Mouse (Mus musculus) stomach, postnatal 0 days (tissue): ENCODE measurements around the gene Zfp653. TPM values are rescaled to one million over a fixed set of nuclear protein-coding genes. Genes with fewer than 3 reads are reported as not detected.

Source experiments
- ATAC-seq: fragments of 200-750 bp; cut with Nextera tagmentation; 2 replicates; pipeline ENCODE4 v1.8.0; 2017; ENCODE audit not compliant: low FRiP score, low TSS enrichment
- DNase-seq: peaks from one replicate; pipeline ENCODE4 v3.0.0-alpha.2; 2016; ENCODE audit warnings: low spot score
- H3K27ac ChIP-seq: fragments of 300-500 bp; sonication (generic); replicated peaks from 2 replicates; pipeline ENCODE4 v1.5.1; 2014; ENCODE audit warnings: mild to moderate bottlenecking, control low read depth
- H3K27me3 ChIP-seq: fragments of 300-500 bp; sonication (generic); 2 replicates; pipeline ENCODE4 v1.6.1; 2014; ENCODE audit warnings: low read length; ENCODE audit not compliant: control insufficient read depth, insufficient read depth
- H3K36me3 ChIP-seq: fragments of 300-500 bp; sonication (generic); 2 replicates; pipeline ENCODE4 v1.6.1; 2014; ENCODE audit warnings: low read length, mixed read lengths; ENCODE audit not compliant: control insufficient read depth, insufficient read depth
- H3K4me1 ChIP-seq: fragments of 300-500 bp; sonication (generic); replicated peaks from 2 replicates; pipeline ENCODE4 v1.6.1; 2014; ENCODE audit warnings: antibody characterized with exemption; ENCODE audit not compliant: control insufficient read depth, insufficient read depth
- H3K4me2 ChIP-seq: fragments of 300-500 bp; sonication (generic); replicated peaks from 2 replicates; pipeline ENCODE4 v1.6.1; 2014; ENCODE audit warnings: low read depth, mild to moderate bottlenecking, control low read depth, moderate library complexity
- H3K4me3 ChIP-seq: fragments of 300-500 bp; sonication (generic); 2 replicates; pipeline ENCODE4 v1.5.1; 2014; ENCODE audit warnings: low read depth, low read length, control low read depth
- H3K9ac ChIP-seq: fragments of 300-500 bp; sonication (generic); 2 replicates; pipeline ENCODE4 v1.6.1; 2014; ENCODE audit warnings: mild to moderate bottlenecking, low read length, control low read depth, mixed read lengths
- H3K9me3 ChIP-seq: fragments of 300-500 bp; sonication (generic); 2 replicates; pipeline ENCODE4 v1.6.1; 2016; ENCODE audit warnings: low read length; ENCODE audit not compliant: control insufficient read depth
- CTCF ChIP-seq: IDR thresholded peaks from 2 replicates; pipeline ENCODE4 v1.5.1; 2016; ENCODE audit warnings: antibody characterized with exemption, low read depth, mild to moderate bottlenecking, moderate library complexity
- EP300 ChIP-seq: optimal IDR thresholded peaks from 2 replicates; pipeline ENCODE3; 2016; ENCODE audit warnings: antibody characterized with exemption
- WGBS: fragments of 180-500 bp; shearing (Covaris S2); extraction: QIAGEN DNeasy Blood & Tissue Kit; methylation state at CpG from one replicate; pipeline ENCODE4 v1.1.7; 2014; 5-methylcytosine and 5-hydroxymethylcytosine counted together
- polyA plus RNA-seq: library from polyadenylated mRNA; unstranded; fragments of >200 nt; fragmentation: Nextera tagmentation; extraction: Ambion mirVana; gene quantifications from 2 replicates; pipeline ENCODE4 v1.2.1, GENCODE M21; 2015

The Zfp653 gene
- polyA plus RNA-seq = 4.4 and 5.5 TPM in 2 replicates

- whole genome bisulfite sequencing = under 1% methylated on average over 57 of the region's 87 CpGs
- Histone ChIP-seq H3K9me3 (no peaks in the 10 kb centered on the region), H3K4me1 (no peaks in the 10 kb centered on the region), H3K4me2 (peak within 1 kb of the TSS; percentile 58), H3K27ac (peak within 1 kb of the TSS; percentile 99), H3K4me3 (peak within 1 kb of the TSS; percentile 86), H3K36me3 (peaks cover 9% of the 10 kb centered on the region), H3K27me3 (no peaks in the 10 kb centered on the region), H3K9ac (peak within 1 kb of the TSS; percentile 94)
- peak; percentile 99 for DNase-seq
- no peak for TF ChIP-seq EP300
- TF ChIP-seq CTCF = peak; percentile 59
- ATAC-seq = peak; percentile 98
Observed at GRCm38 (mm10) chr9:22070791-22071573, at the start of gene Zfp653, which contains the start of gene Gm49318. Gene Zfp653, minus strand, starts transcription at chr9:22071376. Gene Gm49318, minus strand, starts transcription at chr9:22071259.

GRCm38 (mm10) chr9:22119543-22119942 is 48.4 kb upstream of the Zfp653 start:
- DNase-seq = no peak

GRCm38 (mm10) chr9:22117754-22118456 is 46.7 kb upstream of the Zfp653 start:
- peaks cover 4% of the 10 kb centered on the region; the same call in 1 of the 2 replicates for H3K36me3 ChIP-seq
- no peaks in the 10 kb centered on the region for H3K27me3 ChIP-seq
- ATAC-seq (peak; percentile 10; the same call in 1 of the 2 replicates), DNase-seq (peak; percentile 70)
- WGBS = 44% methylated on average over 10 of the region's 10 CpGs
- H3K4me3 ChIP-seq = peak overlapping the region; percentile 84; the same call in 1 of the 2 replicates
- no peak for TF ChIP-seq EP300
- peak; percentile 86 for TF ChIP-seq CTCF
- H3K4me2 ChIP-seq = peak overlapping the region; percentile 86
- no peak overlapping the region; the same call in 1 of the 2 replicates for H3K27ac ChIP-seq
- H3K4me1 ChIP-seq = no peaks in the 10 kb centered on the region
- H3K9me3 ChIP-seq = no peaks in the 10 kb centered on the region
- no peak overlapping the region for H3K9ac ChIP-seq

More at GRCm38 (mm10) chr9:22119543-22119942, 48.4 kb upstream of the Zfp653 start:
- H3K27ac ChIP-seq = no peak overlapping the region
- H3K36me3 ChIP-seq = no peaks in the 10 kb centered on the region
- ATAC-seq = no peak
- H3K4me1 ChIP-seq = no peaks in the 10 kb centered on the region
- H3K9ac ChIP-seq = no peak overlapping the region
- TF ChIP-seq EP300 = no peak
- TF ChIP-seq CTCF = no peak
- H3K4me3 ChIP-seq = no peak overlapping the region
- 90% methylated on average over 4 of the region's 4 CpGs for WGBS
- no peaks in the 10 kb centered on the region for H3K27me3 ChIP-seq
- H3K9me3 ChIP-seq = no peaks in the 10 kb centered on the region
- no peak overlapping the region for H3K4me2 ChIP-seq

- peaks cover 5% of the 10 kb centered on the region; the same call in 1 of the 2 replicates for H3K36me3 ChIP-seq
- ATAC-seq (peak; percentile 92), DNase-seq (peak; percentile 94)
- under 1% methylated on average over 51 of the region's 52 CpGs for WGBS
- H3K9me3 ChIP-seq = no peaks in the 10 kb centered on the region
- H3K4me2 ChIP-seq = peak within 1 kb of the TSS; percentile 86
- H3K4me3 ChIP-seq = peak within 1 kb of the TSS; percentile 84
- no peaks in the 10 kb centered on the region for H3K27me3 ChIP-seq
- TF ChIP-seq EP300 (no peak), CTCF (peak; percentile 1; the same call in 1 of the 2 replicates)
- H3K27ac ChIP-seq = peak within 1 kb of the TSS; percentile 80
- H3K4me1 ChIP-seq = no peaks in the 10 kb centered on the region
- peak within 1 kb of the TSS; percentile 88 for H3K9ac ChIP-seq
Observed at GRCm38 (mm10) chr9:22116740-22117426, 45.7 kb upstream of the Zfp653 start, which contains the start of gene Elof1. Gene Elof1, minus strand, starts transcription at chr9:22117172.

- peak overlapping the region; percentile 86 for H3K4me2 ChIP-seq
- DNase-seq (peak; percentile 51), ATAC-seq (no peak)
- peaks cover 6% of the 10 kb centered on the region; the same call in 1 of the 2 replicates for H3K36me3 ChIP-seq
- no peaks in the 10 kb centered on the region for H3K27me3 ChIP-seq
- no peaks in the 10 kb centered on the region for H3K4me1 ChIP-seq
- H3K27ac ChIP-seq = 0 out of 2 replicates have a peak overlapping the region, but pooled peaks have one; percentile 80
- TF ChIP-seq CTCF (no peak), EP300 (no peak)
- no peaks in the 10 kb centered on the region for H3K9me3 ChIP-seq
- WGBS = 10% methylated on average over 15 of the region's 15 CpGs
- peak overlapping the region; percentile 88 for H3K9ac ChIP-seq
- H3K4me3 ChIP-seq = peak overlapping the region; percentile 84
Observed at GRCm38 (mm10) chr9:22116086-22116485, 44.9 kb upstream of the Zfp653 start.
